Mouse (Mus musculus) C2C12 (cell line): Measurements from ENCODE around the gene Pax4.

Experiments
- CTCF ChIP-seq: IDR thresholded peaks from one replicate; pipeline ENCODE4 v1.5.1; 2011; ENCODE audit not compliant: control insufficient read depth, insufficient read depth, insufficient read length
- FOSL1 ChIP-seq: IDR thresholded peaks from one replicate; pipeline ENCODE4 v1.8.0; 2011; ENCODE audit warnings: mild to moderate bottlenecking, low read length; ENCODE audit not compliant: poor library complexity, insufficient read depth, severe bottlenecking
- MAX ChIP-seq: IDR thresholded peaks from one replicate; pipeline ENCODE4 v1.6.1; 2011; ENCODE audit warnings: mild to moderate bottlenecking, control low read depth
- MYOG ChIP-seq: IDR thresholded peaks from one replicate; pipeline ENCODE4 v1.6.1; 2011; ENCODE audit not compliant: control insufficient read depth, insufficient read length; ENCODE audit errors: extremely low read depth
- USF1 ChIP-seq: IDR thresholded peaks from one replicate; pipeline ENCODE4 v1.6.1; 2011; ENCODE audit warnings: low read depth, mild to moderate bottlenecking, control low read depth, moderate library complexity

- TF ChIP-seq CTCF (no peak), MYOG (no peak), MAX (no peak), FOSL1 (no peak), USF1 (no peak)
Observed at GRCm38 (mm10) chr6:28420865-28421264, 28.3 kb downstream of the Pax4 start.
